Mouse (Mus musculus) bone marrow, adult 2 months (tissue): Measurements from ENCODE around the gene Ssna1. TPM values are rescaled to one million over a fixed set of nuclear protein-coding genes. Genes with fewer than 3 reads are reported as not detected.

Experiments used
- H3K27ac ChIP-seq: fragments of 200-500 bp; 2 replicates; pipeline ENCODE4 v1.5.1; 2012; ENCODE audit warnings: low read depth, mild to moderate bottlenecking, control low read depth, inconsistent platforms, low read length; ENCODE audit not compliant: control insufficient read depth, poor library complexity, insufficient read depth
- H3K4me1 ChIP-seq: fragments of 200-500 bp; 2 replicates; pipeline ENCODE4 v1.6.1; 2011; ENCODE audit warnings: low read length; ENCODE audit not compliant: control insufficient read depth, insufficient read depth
- H3K4me3 ChIP-seq: fragments of 200-500 bp; replicated peaks from 2 replicates; pipeline ENCODE3; 2011; ENCODE audit warnings: mild to moderate bottlenecking, low read depth, low read length, control low read depth; ENCODE audit not compliant: control insufficient read depth
- CTCF ChIP-seq: fragments of 200-500 bp; IDR thresholded peaks from 2 replicates; pipeline ENCODE4 v1.5.1; 2011; ENCODE audit warnings: low read length, control low read depth; ENCODE audit not compliant: control insufficient read depth, insufficient read depth
- POLR2A ChIP-seq: fragments of 200-500 bp; IDR thresholded peaks from 2 replicates; pipeline ENCODE4 v1.6.1; 2011; ENCODE audit warnings: low read depth, mild to moderate bottlenecking, control low read depth, low read length, borderline replicate concordance; ENCODE audit not compliant: control insufficient read depth
- WGBS: fragments of 180-500 bp; shearing (Covaris S2); methylation state at CpG from one replicate; pipeline ENCODE4 v1.1.7; 2018; 5-methylcytosine and 5-hydroxymethylcytosine counted together
- polyA plus RNA-seq: library from polyadenylated mRNA; stranded (reverse); fragments of >200 nt; gene quantifications from 2 replicates; pipeline ENCODE4 v1.2.4, GENCODE M21; 2011; ENCODE audit warnings: low replicate concordance; ENCODE audit not compliant: missing spikeins, insufficient read depth, insufficient read length

Ssna1 gene
- polyA plus RNA-seq, 1 experiment: 65.8 TPM

DNA sequence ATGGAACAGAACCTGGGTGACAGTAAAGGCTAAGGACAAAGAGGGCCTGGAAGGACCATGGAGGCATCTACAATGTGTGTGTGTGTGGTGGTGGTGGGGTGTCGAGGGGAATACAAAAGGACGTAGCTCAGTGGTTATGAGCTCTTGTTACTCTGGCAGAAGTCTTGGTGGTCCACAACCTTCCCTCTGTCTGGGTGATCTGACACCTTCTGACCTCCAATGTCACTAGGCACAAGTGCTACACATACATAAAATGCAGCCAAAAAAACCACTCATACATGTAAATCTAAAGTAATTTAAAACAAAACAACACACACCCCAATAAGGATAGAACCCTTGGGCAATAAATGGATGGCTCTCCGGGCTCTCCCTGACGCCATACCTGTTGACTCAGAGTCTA lies 44.8 kb downstream of the Ssna1 start:
- no peak for TF ChIP-seq POLR2A
- TF ChIP-seq CTCF: no peak
- Histone ChIP-seq H3K27ac (no peak overlapping the region), H3K4me1 (no peaks in the 10 kb centered on the region), H3K4me3 (no peak overlapping the region)
- 85% methylated on average over 4 of the region's 4 CpGs for WGBS

DNA sequence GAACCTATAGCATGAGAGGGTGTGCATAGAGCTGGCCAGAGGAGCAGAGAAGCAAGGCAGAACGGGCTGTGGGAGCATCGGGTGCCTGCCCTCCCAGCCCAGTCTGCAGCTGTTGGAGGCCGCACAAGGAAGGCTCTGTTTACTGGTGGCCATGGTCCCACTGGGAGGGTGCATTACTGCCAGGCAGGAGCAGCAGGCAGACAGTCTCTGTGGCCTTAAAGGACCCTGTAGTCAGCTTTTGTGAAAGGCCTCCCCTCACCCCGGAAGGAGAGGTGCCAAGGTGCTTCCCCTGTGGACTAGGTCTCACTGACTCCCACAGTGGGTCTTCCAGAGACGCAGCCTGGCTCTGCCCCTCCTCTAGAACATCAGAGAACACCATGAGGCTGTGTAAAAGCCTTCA lies 45.4 kb downstream of the Ssna1 start:
- 82% methylated on average over 5 of the region's 5 CpGs for WGBS
- TF ChIP-seq CTCF: no peak
- no peak for TF ChIP-seq POLR2A
- Histone ChIP-seq H3K27ac (no peak overlapping the region), H3K4me3 (no peak overlapping the region), H3K4me1 (no peaks in the 10 kb centered on the region; the same call in 1 of the 2 replicates)

DNA sequence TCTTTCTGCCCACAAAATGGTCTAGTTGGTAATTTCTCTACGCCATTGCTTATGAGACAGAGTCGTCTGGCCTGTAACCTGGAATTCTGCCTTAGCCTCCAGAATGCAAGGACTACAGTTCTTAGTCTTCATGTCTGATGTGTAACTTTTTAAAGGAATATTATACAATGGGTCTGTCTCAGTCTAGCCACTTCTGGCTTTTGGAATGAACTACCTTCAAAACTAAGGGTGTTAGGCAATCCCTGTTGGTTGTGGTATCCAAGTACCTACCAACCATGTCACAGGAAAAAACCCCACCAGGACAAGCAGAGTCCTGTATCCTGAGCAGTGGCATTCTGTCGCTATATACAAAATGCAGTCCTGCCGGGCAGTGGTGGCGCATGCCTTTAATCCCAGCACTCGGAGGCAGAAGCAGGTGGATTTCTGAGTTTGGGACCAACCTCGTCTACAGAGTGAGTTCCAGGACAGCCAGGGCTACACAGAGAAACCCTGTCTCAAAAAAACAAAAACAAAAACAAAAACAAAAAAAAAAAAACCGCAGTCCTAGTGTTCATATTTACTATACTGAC lies 46.3 kb downstream of the Ssna1 start:
- H3K4me1 ChIP-seq: no peaks in the 10 kb centered on the region; the same call in 1 of the 2 replicates

DNA sequence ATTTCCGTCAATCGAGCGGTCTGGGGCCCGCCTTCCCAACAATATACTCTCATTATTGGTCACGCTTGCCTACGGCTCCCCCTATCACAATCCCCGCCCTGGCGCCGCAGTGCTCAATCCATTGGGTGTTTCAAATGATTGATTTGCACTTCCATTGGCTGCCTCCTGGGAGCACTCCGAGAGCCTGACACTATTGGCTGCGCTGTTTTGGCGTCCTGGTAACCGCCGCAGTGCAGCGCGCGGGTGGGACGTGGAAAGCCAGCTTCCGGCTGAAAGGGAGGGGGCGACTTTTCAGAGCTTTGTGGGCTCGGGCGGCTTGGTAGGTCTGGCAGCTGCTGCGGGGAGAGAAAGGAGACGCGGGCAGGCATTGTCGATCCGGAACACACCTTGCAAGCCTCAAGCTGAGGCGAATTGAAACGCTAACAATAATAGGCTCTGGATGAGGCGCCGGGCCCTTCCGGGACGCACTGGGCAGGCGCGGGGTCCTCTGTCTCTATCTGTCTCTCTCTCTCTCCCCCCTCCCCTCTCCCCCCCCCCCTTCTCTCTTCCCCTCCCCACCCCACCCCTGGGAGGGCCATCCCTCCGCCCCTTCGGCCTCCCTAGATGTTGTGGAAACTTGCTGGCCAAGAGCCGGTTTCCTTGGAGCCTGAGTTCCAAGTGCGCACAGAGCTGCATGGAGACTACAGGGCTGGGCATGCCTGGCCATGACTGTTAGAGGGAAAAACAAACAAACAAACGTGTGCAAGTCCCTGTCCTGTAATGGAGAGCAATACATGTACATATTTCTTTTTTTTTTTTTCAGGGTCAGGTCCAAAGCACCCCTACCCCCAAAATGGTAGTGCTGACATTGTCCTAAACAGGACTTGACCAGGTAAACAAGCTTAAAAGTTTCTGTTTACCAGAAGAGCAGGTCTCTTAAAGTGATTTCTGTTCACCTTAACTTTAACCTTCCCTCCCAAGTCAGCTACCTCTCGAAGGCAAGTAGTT lies 47.2 kb downstream of the Ssna1 start:
- Histone ChIP-seq H3K27ac (peak overlapping the region; percentile 91), H3K4me1 (no peaks in the 10 kb centered on the region; the same call in 1 of the 2 replicates), H3K4me3 (peak overlapping the region; percentile 75)
- 2% methylated on average over 41 of the region's 41 CpGs for WGBS
- TF ChIP-seq POLR2A (peak; percentile 89; the same call in 1 of the 2 replicates), CTCF (no peak)

More for the DNA sequence above, 46.3 kb downstream of the Ssna1 start:
- TF ChIP-seq CTCF (no peak), POLR2A (no peak)
- H3K4me3 ChIP-seq: no peak overlapping the region
- 82% methylated on average over 8 of the region's 8 CpGs for WGBS
- H3K27ac ChIP-seq: no peak overlapping the region; the same call in 1 of the 2 replicates

DNA sequence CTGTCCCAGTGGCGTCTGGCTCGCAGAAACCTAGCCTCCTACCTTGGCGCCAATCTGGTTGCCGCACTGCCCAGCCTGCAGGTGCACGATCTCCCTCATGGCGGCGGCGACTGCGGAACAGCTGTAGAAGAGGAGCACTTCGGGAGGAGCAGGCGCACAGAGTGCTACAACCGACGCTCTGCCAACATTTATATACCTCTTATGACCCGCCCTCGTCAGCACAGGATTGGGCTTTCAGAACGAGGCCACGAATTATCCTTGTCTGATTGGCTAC lies 47.8 kb downstream of the Ssna1 start, which contains the start of gene Tubb4b:
Gene Tubb4b, minus strand, starts transcription at position 211 of the 274 bp plus-strand sequence.
- TF ChIP-seq CTCF: peak; percentile 10; the same call in 1 of the 2 replicates
- TF ChIP-seq POLR2A: peak; percentile 99
- H3K4me1 ChIP-seq: no peaks in the 10 kb centered on the region; the same call in 1 of the 2 replicates

DNA sequence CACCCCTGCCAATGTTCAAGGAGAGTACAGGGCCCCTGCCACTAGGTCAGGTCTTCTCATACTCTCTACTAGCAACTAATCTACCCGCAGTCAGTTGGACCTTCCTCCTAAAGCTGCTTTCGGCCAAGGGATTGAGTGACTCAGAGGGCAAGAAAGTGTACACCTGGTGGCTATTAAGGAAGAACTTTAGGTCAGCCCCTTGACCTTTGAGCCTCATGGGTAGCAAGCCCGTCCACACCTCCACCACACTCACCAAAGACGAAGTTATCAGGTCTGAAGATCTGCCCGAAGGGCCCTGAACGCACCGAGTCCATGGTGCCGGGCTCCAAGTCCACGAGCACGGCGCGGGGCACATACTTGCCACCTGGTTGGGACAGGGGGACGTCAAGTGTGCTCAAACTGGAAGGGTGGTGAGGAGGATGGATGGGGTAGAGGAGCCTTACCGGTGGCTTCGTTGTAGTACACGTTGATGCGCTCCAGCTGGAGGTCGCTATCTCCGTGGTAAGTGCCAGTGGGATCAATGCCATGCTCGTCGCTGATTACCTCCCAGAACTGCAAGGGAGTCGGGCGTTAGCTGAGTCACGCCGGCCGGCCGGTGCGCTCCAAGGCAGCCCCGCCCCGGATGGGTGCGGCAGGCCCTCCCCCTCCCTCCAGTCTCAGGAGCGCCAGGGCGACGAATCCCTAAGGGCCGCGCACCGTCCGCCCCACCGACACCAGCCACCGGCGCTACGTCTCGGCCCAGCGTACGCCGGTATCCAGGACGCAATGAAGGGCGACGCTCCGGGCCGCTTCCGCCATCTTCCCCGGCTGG lies 48.4 kb downstream of the Ssna1 start:
- Histone ChIP-seq H3K4me1 (no peaks in the 10 kb centered on the region; the same call in 1 of the 2 replicates), H3K4me3 (peak overlapping the region; percentile 98), H3K27ac (peak overlapping the region; percentile 100)
- WGBS: 1% methylated on average over 52 of the region's 53 CpGs
- no peak for TF ChIP-seq POLR2A
- peak; percentile 13; the same call in 1 of the 2 replicates for TF ChIP-seq CTCF

More for the DNA sequence above, 47.8 kb downstream of the Ssna1 start, which contains the start of gene Tubb4b:
- WGBS: 0% methylated on average over 17 of the region's 17 CpGs
- Histone ChIP-seq H3K27ac (peak within 1 kb of the TSS; percentile 100), H3K4me3 (peak within 1 kb of the TSS; percentile 98)

DNA sequence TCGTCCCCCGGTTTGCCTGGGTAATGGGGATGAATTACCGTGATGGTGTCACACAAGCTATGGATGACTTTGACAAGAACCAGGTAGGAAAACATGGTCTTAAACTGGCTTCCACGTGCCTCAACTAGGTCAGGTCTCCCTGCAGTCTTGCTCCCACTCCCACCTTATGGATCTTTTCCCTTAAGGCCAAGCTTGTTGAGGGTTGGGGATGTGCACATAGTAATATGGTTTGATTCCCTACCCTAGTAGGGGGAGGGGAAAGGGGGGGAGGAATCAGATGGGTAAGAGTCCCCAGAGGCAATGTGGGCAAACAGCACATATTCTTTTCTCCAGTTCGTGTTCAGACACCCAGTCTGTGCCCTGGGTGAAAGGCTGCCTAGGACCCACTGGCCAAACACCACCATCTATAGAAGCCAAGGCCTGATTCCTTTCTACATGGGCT lies 50.9 kb downstream of the Ssna1 start:
- 79% methylated on average over 5 of the region's 5 CpGs for WGBS
- no peak overlapping the region for H3K27ac ChIP-seq
- TF ChIP-seq CTCF (no peak), POLR2A (no peak)
- H3K4me1 ChIP-seq: no peaks in the 10 kb centered on the region; the same call in 1 of the 2 replicates
- H3K4me3 ChIP-seq: peak overlapping the region; percentile 27

Other genes with a start within 250 kb of the Ssna1 start
- 11.3 and 28.2 TPM in 2 replicates for gene Nsmf, start 218.1 kb downstream of the Ssna1 start, polyA plus RNA-seq
- gene Entpd8, start 192.1 kb downstream of the Ssna1 start, polyA plus RNA-seq: not detected in 2 replicates
- gene Noxa1, start 177.3 kb downstream of the Ssna1 start, polyA plus RNA-seq: not detected in 2 replicates
- gene Nrarp, start 91.7 kb downstream of the Ssna1 start, polyA plus RNA-seq: 1.7 and 2.6 TPM in 2 replicates
- gene Tor4a, start 75.6 kb downstream of the Ssna1 start, polyA plus RNA-seq: 3.9 and 8.9 TPM in 2 replicates
- gene Nelfb, start 60.9 kb downstream of the Ssna1 start, polyA plus RNA-seq: 26.7 and 38.0 TPM in 2 replicates
- not detected in 2 replicates for gene Stpg3, start 57.8 kb downstream of the Ssna1 start, polyA plus RNA-seq
- gene Fam166a, start 53.7 kb downstream of the Ssna1 start, polyA plus RNA-seq: not detected in 2 replicates
- gene Tubb4b, start 47.7 kb downstream of the Ssna1 start, polyA plus RNA-seq: 319 and 327 TPM in 2 replicates
- not detected in 2 replicates for gene Slc34a3, start 38.1 kb downstream of the Ssna1 start, polyA plus RNA-seq
- not detected in 2 replicates for gene Rnf224, start 35.7 kb downstream of the Ssna1 start, polyA plus RNA-seq
- gene Rnf208, start 30.2 kb downstream of the Ssna1 start, polyA plus RNA-seq: 3.1 and 4.2 TPM in 2 replicates
- gene Cysrt1, start 30.0 kb downstream of the Ssna1 start, polyA plus RNA-seq: not detected in 2 replicates
- 9.9 and 22.3 TPM in 2 replicates for gene AL732309.1, start 25.6 kb downstream of the Ssna1 start, polyA plus RNA-seq
- 5.0 and 15.6 TPM in 2 replicates for gene Tmem203, start 17.0 kb downstream of the Ssna1 start, polyA plus RNA-seq
- 1.4 and 17.5 TPM in 2 replicates for gene Tprn, start 9.8 kb downstream of the Ssna1 start, polyA plus RNA-seq
- 20.1 and 34.3 TPM in 2 replicates for gene Anapc2, start within 50 bp of the Ssna1 start, polyA plus RNA-seq
- not detected in 2 replicates for gene Tmem210, start 15.7 kb upstream of the Ssna1 start, polyA plus RNA-seq
- gene Lrrc26, start 17.5 kb upstream of the Ssna1 start, polyA plus RNA-seq: not detected in 2 replicates
- 5.0 TPM in 1 of 2 replicates, not detected in the other for gene Grin1, start 46.7 kb upstream of the Ssna1 start, polyA plus RNA-seq
- 25.9 and 33.0 TPM in 2 replicates for gene Man1b1, start 59.9 kb upstream of the Ssna1 start, polyA plus RNA-seq
- 22.8 and 29.5 TPM in 2 replicates for gene Dpp7, start 83.9 kb upstream of the Ssna1 start, polyA plus RNA-seq
- gene Uap1l1, start 93.2 kb upstream of the Ssna1 start, polyA plus RNA-seq: 20.1 and 62.6 TPM in 2 replicates
- gene Sapcd2, start 99.9 kb upstream of the Ssna1 start, polyA plus RNA-seq: 13.7 and 27.3 TPM in 2 replicates
- gene Entpd2, start 123.4 kb upstream of the Ssna1 start, polyA plus RNA-seq: 0.54 TPM in 1 of 2 replicates, not detected in the other
- gene Npdc1, start 126.9 kb upstream of the Ssna1 start, polyA plus RNA-seq: 3.4 and 22.4 TPM in 2 replicates
- gene Fut7, start 150.8 kb upstream of the Ssna1 start, polyA plus RNA-seq: 3.4 and 17.9 TPM in 2 replicates
- gene Abca2, start 156.3 kb upstream of the Ssna1 start, polyA plus RNA-seq: 5.0 and 15.0 TPM in 2 replicates
- gene Clic3, start 184.4 kb upstream of the Ssna1 start, polyA plus RNA-seq: not detected in 2 replicates
- gene Paxx, start 188.7 kb upstream of the Ssna1 start, polyA plus RNA-seq: 42.2 and 114 TPM in 2 replicates
- gene Ptgds, start 197.6 kb upstream of the Ssna1 start, polyA plus RNA-seq: 9.3 TPM in 1 of 2 replicates, not detected in the other
- not detected in 2 replicates for gene Lcn12, start 221.5 kb upstream of the Ssna1 start, polyA plus RNA-seq
- gene Fbxw5, start 228.3 kb upstream of the Ssna1 start, polyA plus RNA-seq: 18.5 and 30.4 TPM in 2 replicates
- gene C8g, start 229.3 kb upstream of the Ssna1 start, polyA plus RNA-seq: 1.6 and 6.2 TPM in 2 replicates